Mouse (Mus musculus): Measurements from ENCODE around the gene Kctd11.

Kctd11 gene

GRCm38 (mm10) chr11:69912716-69913530 lies 31.7 kb upstream of the Kctd11 start:
- no peak for DNase-seq (ENCODE audit: low read depth, low spot score)

- no peak for DNase-seq (ENCODE audit: low read depth, low spot score)
Measured at GRCm38 (mm10) chr11:69911701-69912100, 30.5 kb upstream of the Kctd11 start.

- DNase-seq (ENCODE audit: low read depth, low spot score): no peak
Measured at GRCm38 (mm10) chr11:69910781-69911560, 29.8 kb upstream of the Kctd11 start.

GRCm38 (mm10) chr11:69910177-69910576 lies 29.0 kb upstream of the Kctd11 start:
- no peak for DNase-seq (ENCODE audit: low read depth, low spot score)

GRCm38 (mm10) chr11:69909174-69909573 lies 28.0 kb upstream of the Kctd11 start:
- DNase-seq (ENCODE audit: low read depth, low spot score): no peak

- no peak for DNase-seq (ENCODE audit: low read depth, low spot score)
Measured at GRCm38 (mm10) chr11:69908645-69909044, 27.4 kb upstream of the Kctd11 start.

GRCm38 (mm10) chr11:69904311-69904710 lies 23.1 kb upstream of the Kctd11 start:
- DNase-seq (ENCODE audit: low read depth, low spot score): no peak

GRCm38 (mm10) chr11:69902972-69903371 lies 21.8 kb upstream of the Kctd11 start:
- no peak for DNase-seq (ENCODE audit: low read depth, low spot score)

GRCm38 (mm10) chr11:69901993-69902392 lies 20.8 kb upstream of the Kctd11 start:
- peak; percentile 31 for DNase-seq (ENCODE audit: low read depth, low spot score)

- peak; percentile 100 for DNase-seq (ENCODE audit: low read depth, low spot score)
Measured at GRCm38 (mm10) chr11:69901406-69901846, 20.2 kb upstream of the Kctd11 start.

GRCm38 (mm10) chr11:69900471-69901405 lies 19.5 kb upstream of the Kctd11 start, which contains the start of the genes 2810408A11Rik and Neurl4:
Gene 2810408A11Rik (minus strand): TSS chr11:69900987.
Gene Neurl4 (plus strand): TSS chr11:69901072.
- peak; percentile 98 for DNase-seq (ENCODE audit: low read depth, low spot score)

GRCm38 (mm10) chr11:69899870-69900269 lies 18.7 kb upstream of the Kctd11 start:
- DNase-seq (ENCODE audit: low read depth, low spot score): no peak

- no peak for DNase-seq (ENCODE audit: low read depth, low spot score)
Measured at GRCm38 (mm10) chr11:69895291-69895690, 14.1 kb upstream of the Kctd11 start, which contains the start of gene Acap1. Gene Acap1 (minus strand): TSS chr11:69895539.

GRCm38 (mm10) chr11:69894671-69895070 lies 13.5 kb upstream of the Kctd11 start:
- no peak for DNase-seq (ENCODE audit: low read depth, low spot score)

GRCm38 (mm10) chr11:69891482-69891881 lies 10.3 kb upstream of the Kctd11 start:
- DNase-seq (ENCODE audit: low read depth, low spot score): peak; percentile 81

GRCm38 (mm10) chr11:69886907-69887635 lies 5.9 kb upstream of the Kctd11 start:
- DNase-seq (ENCODE audit: low read depth, low spot score): no peak

GRCm38 (mm10) chr11:69884663-69885062 lies 3.5 kb upstream of the Kctd11 start:
- no peak for DNase-seq (ENCODE audit: low read depth, low spot score)

GRCm38 (mm10) chr11:69884240-69884639 lies 3.0 kb upstream of the Kctd11 start:
- no peak for DNase-seq (ENCODE audit: low read depth, low spot score)

GRCm38 (mm10) chr11:69883527-69884151 lies 2.4 kb upstream of the Kctd11 start:
- DNase-seq (ENCODE audit: low read depth, low spot score): no peak

GRCm38 (mm10) chr11:69883066-69883465 lies 1.9 kb upstream of the Kctd11 start:
- DNase-seq (ENCODE audit: low read depth, low spot score): peak; percentile 31

Data from brain, adult 2 months (tissue).